Mouse (Mus musculus): ENCODE results near the gene Agtpbp1. TPM values are rescaled to one million over a fixed set of nuclear protein-coding genes. Genes with fewer than 3 reads are reported as not detected.

Gene Agtpbp1
- polyA plus RNA-seq, 1 experiment from 2014 or later = 9.3 TPM

- no peak for ATAC-seq (ENCODE audit: insufficient number of reproducible peaks, insufficient read depth, low FRiP score, low TSS enrichment, low read depth)
These were observed 155.7 kb downstream of the Agtpbp1 start for GRCm38 (mm10) chr13:59429369-59429768.

GRCm38 (mm10) chr13:59423871-59424270 lies 161.2 kb downstream of the Agtpbp1 start:
- 83% methylated on average over 5 of the region's 5 CpGs for WGBS
- Histone ChIP-seq H3K4me1 (replicated peaks) (0 out of 2 replicates have a peak, but pooled peaks cover 3% of the 10 kb centered on the region), H3K27ac (no peak overlapping the region), H3K36me3 (no peaks in the 10 kb centered on the region), H3K9ac (replicated peaks) (no peak overlapping the region), H3K4me2 (no peak overlapping the region), H3K27me3 (no peaks in the 10 kb centered on the region), H3K4me3 (replicated peaks) (no peak overlapping the region), H3K9me3 (no peaks in the 10 kb centered on the region)
- ATAC-seq (ENCODE audit: insufficient number of reproducible peaks, insufficient read depth, low FRiP score, low TSS enrichment, low read depth) = no peak

More at GRCm38 (mm10) chr13:59429369-59429768, 155.7 kb downstream of the Agtpbp1 start:
- Histone ChIP-seq H3K27me3 (no peaks in the 10 kb centered on the region), H3K36me3 (no peaks in the 10 kb centered on the region), H3K4me2 (no peak overlapping the region), H3K9me3 (no peaks in the 10 kb centered on the region), H3K4me1 (replicated peaks) (peaks cover 9% of the 10 kb centered on the region), H3K4me3 (replicated peaks) (no peak overlapping the region), H3K27ac (no peak overlapping the region), H3K9ac (replicated peaks) (no peak overlapping the region)
- WGBS = 90% methylated on average over 6 of the region's 6 CpGs

GRCm38 (mm10) chr13:59416530-59417230 lies 168.3 kb downstream of the Agtpbp1 start:
- Histone ChIP-seq H3K27me3 (no peaks in the 10 kb centered on the region), H3K4me3 (replicated peaks) (no peak overlapping the region), H3K27ac (no peak overlapping the region), H3K4me1 (replicated peaks) (no peaks in the 10 kb centered on the region), H3K36me3 (no peaks in the 10 kb centered on the region), H3K4me2 (no peak overlapping the region), H3K9ac (replicated peaks) (no peak overlapping the region), H3K9me3 (no peaks in the 10 kb centered on the region)
- 85% methylated on average over 15 of the region's 15 CpGs for whole genome bisulfite sequencing
- no peak for ATAC-seq (ENCODE audit: insufficient number of reproducible peaks, insufficient read depth, low FRiP score, low TSS enrichment, low read depth)

- H3K4me3 ChIP-seq (replicated peaks) = no peak overlapping the region
These were observed 171.1 kb downstream of the Agtpbp1 start for GRCm38 (mm10) chr13:59413885-59414284.

GRCm38 (mm10) chr13:59412672-59413071 lies 172.4 kb downstream of the Agtpbp1 start:
- Histone ChIP-seq H3K27me3 (no peaks in the 10 kb centered on the region), H3K4me2 (no peak overlapping the region), H3K4me3 (replicated peaks) (no peak overlapping the region), H3K4me1 (replicated peaks) (no peaks in the 10 kb centered on the region), H3K36me3 (no peaks in the 10 kb centered on the region), H3K9ac (replicated peaks) (no peak overlapping the region), H3K27ac (no peak overlapping the region), H3K9me3 (no peaks in the 10 kb centered on the region)
- WGBS = 92% methylated on average over 4 of the region's 4 CpGs
- no peak for ATAC-seq (ENCODE audit: insufficient number of reproducible peaks, insufficient read depth, low FRiP score, low TSS enrichment, low read depth)

More at GRCm38 (mm10) chr13:59413885-59414284, 171.1 kb downstream of the Agtpbp1 start:
- Histone ChIP-seq H3K9me3 (no peaks in the 10 kb centered on the region), H3K4me1 (replicated peaks) (no peaks in the 10 kb centered on the region), H3K36me3 (no peaks in the 10 kb centered on the region), H3K27me3 (no peaks in the 10 kb centered on the region), H3K9ac (replicated peaks) (no peak overlapping the region), H3K4me2 (no peak overlapping the region), H3K27ac (no peak overlapping the region)
- WGBS = 94% methylated on average over 9 of the region's 9 CpGs
- no peak for ATAC-seq (ENCODE audit: insufficient number of reproducible peaks, insufficient read depth, low FRiP score, low TSS enrichment, low read depth)

GRCm38 (mm10) chr13:59407182-59407581 lies 177.8 kb downstream of the Agtpbp1 start:
- H3K4me1 ChIP-seq (replicated peaks) = no peaks in the 10 kb centered on the region
- 91% methylated on average over 6 of the region's 6 CpGs for WGBS
- no peaks in the 10 kb centered on the region for H3K36me3 ChIP-seq
- H3K27me3 ChIP-seq = no peaks in the 10 kb centered on the region
- no peak overlapping the region for H3K4me2 ChIP-seq
- no peak overlapping the region for H3K4me3 ChIP-seq (replicated peaks)
- no peak for ATAC-seq (ENCODE audit: insufficient number of reproducible peaks, insufficient read depth, low FRiP score, low TSS enrichment, low read depth)
- H3K9ac ChIP-seq (replicated peaks) = no peak overlapping the region
- H3K9me3 ChIP-seq = no peaks in the 10 kb centered on the region
- H3K27ac ChIP-seq = no peak overlapping the region

- Histone ChIP-seq H3K27me3 (no peaks in the 10 kb centered on the region), H3K9me3 (no peaks in the 10 kb centered on the region), H3K4me2 (no peak overlapping the region), H3K4me3 (replicated peaks) (no peak overlapping the region), H3K27ac (no peak overlapping the region), H3K4me1 (replicated peaks) (no peaks in the 10 kb centered on the region), H3K9ac (replicated peaks) (no peak overlapping the region), H3K36me3 (no peaks in the 10 kb centered on the region)
- 91% methylated on average over 14 of the region's 14 CpGs for WGBS
- no peak for ATAC-seq (ENCODE audit: insufficient number of reproducible peaks, insufficient read depth, low FRiP score, low TSS enrichment, low read depth)
These were observed 182.8 kb downstream of the Agtpbp1 start for GRCm38 (mm10) chr13:59402026-59402775.

- H3K4me1 ChIP-seq (replicated peaks) = no peaks in the 10 kb centered on the region
- H3K9ac ChIP-seq (replicated peaks) = no peak overlapping the region
- H3K36me3 ChIP-seq = no peaks in the 10 kb centered on the region
- H3K27ac ChIP-seq = no peak overlapping the region
- no peak overlapping the region for H3K4me3 ChIP-seq (replicated peaks)
- 29% methylated on average over 3 of the region's 3 CpGs for WGBS
- ATAC-seq (ENCODE audit: insufficient number of reproducible peaks, insufficient read depth, low FRiP score, low TSS enrichment, low read depth) = no peak
- H3K9me3 ChIP-seq = no peaks in the 10 kb centered on the region
- H3K4me2 ChIP-seq = no peak overlapping the region
- no peaks in the 10 kb centered on the region for H3K27me3 ChIP-seq
These were observed 187.5 kb downstream of the Agtpbp1 start for GRCm38 (mm10) chr13:59397571-59397970.

Other genes starting within 250 kb of the Agtpbp1 start
- gene Naa35, start within 50 bp of the Agtpbp1 start, polyA plus RNA-seq (2016; fragmentation: Nextera tagmentation; extraction: Ambion mirVana) = 122 and 127 TPM in 2 replicates
- 55.3 and 59.9 TPM in 2 replicates for gene Golm1, start 90.6 kb upstream of the Agtpbp1 start, polyA plus RNA-seq (2016; fragmentation: Nextera tagmentation; extraction: Ambion mirVana)
- gene 4921517D22Rik, start 108.9 kb upstream of the Agtpbp1 start, polyA plus RNA-seq (2016; fragmentation: Nextera tagmentation; extraction: Ambion mirVana) = not detected in 2 replicates
- gene Spata31d1a, start 125.1 kb upstream of the Agtpbp1 start, polyA plus RNA-seq (2016; fragmentation: Nextera tagmentation; extraction: Ambion mirVana) = not detected in 2 replicates
- not detected in 2 replicates for gene Spata31d1b, start 127.1 kb upstream of the Agtpbp1 start, polyA plus RNA-seq (2016; fragmentation: Nextera tagmentation; extraction: Ambion mirVana)
- gene Spata31d1d, start 146.5 kb upstream of the Agtpbp1 start, polyA plus RNA-seq (2016; fragmentation: Nextera tagmentation; extraction: Ambion mirVana) = not detected in 2 replicates
- gene 1700014D04Rik, start 161.5 kb upstream of the Agtpbp1 start, polyA plus RNA-seq (2016; fragmentation: Nextera tagmentation; extraction: Ambion mirVana) = 0.24 and 0.46 TPM in 2 replicates
- gene Isca1, start 184.6 kb upstream of the Agtpbp1 start, polyA plus RNA-seq (2016; fragmentation: Nextera tagmentation; extraction: Ambion mirVana) = 97.7 and 98.3 TPM in 2 replicates
- gene Gm49354, start 197.0 kb upstream of the Agtpbp1 start, polyA plus RNA-seq (2016; fragmentation: Nextera tagmentation; extraction: Ambion mirVana) = not detected in 2 replicates
- gene Tut7, start 237.9 kb upstream of the Agtpbp1 start, polyA plus RNA-seq (2016; fragmentation: Nextera tagmentation; extraction: Ambion mirVana) = 56.0 and 56.5 TPM in 2 replicates

All from limb, embryonic 12.5 days (tissue).